Mouse (Mus musculus) CH12.LX (cell line): Measurements from ENCODE around the gene Dusp14.

ENCODE experiments used
- BHLHE40 ChIP-seq: IDR thresholded peaks from 2 replicates; pipeline ENCODE4 v1.6.1; 2011; ENCODE audit warnings: mild to moderate bottlenecking, low read depth, low read length, improper control_type of control experiment
- CHD2 ChIP-seq: IDR thresholded peaks from 2 replicates; pipeline ENCODE4 v1.6.1; 2011; ENCODE audit warnings: low read length, improper control_type of control experiment
- CTCF ChIP-seq, 2 experiments: IDR thresholded peaks in 1 of 2; conservative IDR thresholded peaks in 1 of 2; 2 replicates each; pipeline ENCODE4 v1.5.1; 2011 to 2012; ENCODE audit warnings: low read depth in 2 of 2, low read length in 2 of 2, improper control_type of control experiment in 1 of 2, inconsistent platforms in 1 of 2, mild to moderate bottlenecking in 1 of 2, moderate library complexity in 1 of 2
- ELF1 ChIP-seq: IDR thresholded peaks from 2 replicates; pipeline ENCODE4 v1.6.1; 2014; ENCODE audit warnings: low read depth, mild to moderate bottlenecking, inconsistent platforms, low read length, improper control_type of control experiment
- EP300 ChIP-seq: IDR thresholded peaks from 2 replicates; pipeline ENCODE4 v1.6.1; 2011; ENCODE audit warnings: low read length, improper control_type of control experiment
- JUN ChIP-seq: IDR thresholded peaks from 2 replicates; pipeline ENCODE4 v1.6.1; 2011; ENCODE audit warnings: low read depth, mild to moderate bottlenecking, low read length, improper control_type of control experiment, moderate library complexity; ENCODE audit not compliant: insufficient read depth
- JUND ChIP-seq: conservative IDR thresholded peaks from 2 replicates; pipeline ENCODE4 v1.6.1; 2011; ENCODE audit warnings: low read depth, low read length, improper control_type of control experiment
- KAT2A ChIP-seq: IDR thresholded peaks from 2 replicates; pipeline ENCODE4 v1.6.1; 2012; ENCODE audit warnings: low read length, improper control_type of control experiment, inconsistent platforms; ENCODE audit not compliant: insufficient replicate concordance
- MYC ChIP-seq: IDR thresholded peaks from 2 replicates; pipeline ENCODE4 v1.6.1; 2011; ENCODE audit warnings: low read depth, mild to moderate bottlenecking, improper control_type of control experiment, low read length
- POLR2A ChIP-seq: IDR thresholded peaks from 2 replicates; pipeline ENCODE4 v1.6.1; 2011; ENCODE audit warnings: low read depth, mild to moderate bottlenecking, improper control_type of control experiment, low read length
- RAD21 ChIP-seq: IDR thresholded peaks from 2 replicates; pipeline ENCODE4 v1.6.1; 2011; ENCODE audit warnings: low read depth, mild to moderate bottlenecking, low read length, improper control_type of control experiment, moderate library complexity
- SMC3 ChIP-seq: IDR thresholded peaks from 2 replicates; pipeline ENCODE4 v1.6.1; 2011; ENCODE audit warnings: low read depth, low read length, improper control_type of control experiment
- UBTF ChIP-seq: IDR thresholded peaks from 2 replicates; pipeline ENCODE4 v1.6.1; 2012; ENCODE audit warnings: low read depth, mild to moderate bottlenecking, inconsistent platforms, low read length, improper control_type of control experiment, moderate library complexity
- ZNF384 ChIP-seq: IDR thresholded peaks from 2 replicates; pipeline ENCODE4 v1.6.1; 2012; ENCODE audit warnings: low read depth, low read length, improper control_type of control experiment, inconsistent platforms

DNA sequence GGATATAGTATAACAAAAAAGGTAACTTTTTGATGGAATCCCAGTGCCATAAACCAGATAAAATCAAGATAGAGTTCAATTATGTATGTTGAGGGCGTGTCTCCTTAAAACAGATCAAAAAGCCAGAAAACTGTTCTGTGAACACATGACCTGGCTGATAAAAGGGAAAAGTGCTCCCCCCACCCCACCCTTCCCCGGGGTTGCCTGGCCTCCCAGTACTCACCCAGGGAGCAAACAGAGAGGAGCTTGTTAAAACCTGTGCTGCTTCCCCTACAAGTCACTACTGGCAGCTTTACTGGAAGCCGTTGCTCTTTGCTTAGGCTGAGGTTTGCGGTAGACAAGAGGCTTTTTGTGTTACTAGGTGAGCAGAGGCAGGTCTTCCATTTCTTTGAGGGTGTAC, 21.8 kb downstream of the Dusp14 start:
- TF ChIP-seq CTCF (conservative IDR thresholded peaks at IDR 0.05 in 1 of 2, IDR thresholded peaks at IDR 0.05 in 1 of 2; ENCODE audit: low read depth in 2 of 2, low read length in 2 of 2): no peak
- no peak for TF ChIP-seq SMC3
- no peak for TF ChIP-seq ELF1
- TF ChIP-seq ZNF384: no peak
- TF ChIP-seq POLR2A: no peak
- TF ChIP-seq BHLHE40: no peak
- TF ChIP-seq JUN: no peak
- no peak for TF ChIP-seq RAD21
- TF ChIP-seq UBTF: no peak
- TF ChIP-seq CHD2: no peak
- no peak for TF ChIP-seq EP300
- TF ChIP-seq JUND: no peak
- TF ChIP-seq MYC: no peak
- TF ChIP-seq KAT2A: no peak
